Mouse (Mus musculus): ENCODE results near the gene Arrdc5. TPM values are rescaled to one million over a fixed set of nuclear protein-coding genes. Genes with fewer than 3 reads are reported as not detected.

The Arrdc5 gene
- total and polyA plus RNA-seq, 3 experiments: not detected

DNA sequence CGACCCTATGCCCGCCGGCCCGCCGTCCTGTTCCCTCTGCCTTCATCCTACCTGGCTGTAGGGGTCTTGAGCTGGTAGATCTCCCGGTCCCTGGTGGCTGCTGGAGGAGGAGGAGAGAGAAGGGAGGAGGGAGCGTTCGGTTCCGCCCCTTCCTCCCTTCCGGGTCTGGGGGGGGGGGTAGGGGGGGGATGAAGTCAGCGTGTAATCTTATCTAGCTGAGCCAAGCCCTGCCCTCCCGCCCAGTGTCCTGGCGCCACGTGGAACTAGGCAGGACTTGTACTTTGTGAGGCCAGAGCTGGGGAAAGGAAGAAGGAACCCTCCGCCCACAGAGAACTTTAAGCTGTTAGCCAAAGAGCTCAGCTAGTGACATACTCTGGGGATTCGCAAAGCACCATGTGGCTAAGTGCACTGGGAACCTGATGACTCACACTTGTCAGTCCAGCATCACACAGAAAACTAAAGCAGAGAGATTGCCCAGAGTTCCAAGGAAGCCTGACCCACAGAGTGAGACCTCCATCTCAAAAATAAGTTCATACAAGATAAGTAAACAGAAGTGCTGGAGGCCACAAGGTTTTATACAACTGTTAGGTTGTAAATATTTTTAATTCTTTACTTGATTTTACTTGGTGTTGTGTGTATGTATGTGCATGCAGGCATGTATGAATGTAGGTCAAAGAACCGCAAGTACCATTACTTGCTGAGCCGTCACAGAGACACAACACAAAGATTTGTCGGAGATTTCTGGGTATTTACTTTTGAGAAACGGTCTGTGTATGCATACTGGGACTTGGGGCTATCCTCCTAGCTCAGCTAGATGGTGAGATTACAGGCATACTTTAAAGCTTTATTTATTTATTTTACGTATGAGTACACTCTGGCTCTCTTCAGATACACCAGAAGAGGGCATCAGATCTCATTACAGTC is 23.2 kb downstream of the Arrdc5 start, which contains the start of gene Ticam1 (continued):
- TF ChIP-seq TBP (conservative IDR thresholded peaks at IDR 0.05; ENCODE audit: low read depth, low read length): peak; percentile 89
- peak; percentile 94 for TF ChIP-seq POLR2A (IDR thresholded peaks at IDR 0.05; ENCODE audit: low read depth, low read length)

DNA sequence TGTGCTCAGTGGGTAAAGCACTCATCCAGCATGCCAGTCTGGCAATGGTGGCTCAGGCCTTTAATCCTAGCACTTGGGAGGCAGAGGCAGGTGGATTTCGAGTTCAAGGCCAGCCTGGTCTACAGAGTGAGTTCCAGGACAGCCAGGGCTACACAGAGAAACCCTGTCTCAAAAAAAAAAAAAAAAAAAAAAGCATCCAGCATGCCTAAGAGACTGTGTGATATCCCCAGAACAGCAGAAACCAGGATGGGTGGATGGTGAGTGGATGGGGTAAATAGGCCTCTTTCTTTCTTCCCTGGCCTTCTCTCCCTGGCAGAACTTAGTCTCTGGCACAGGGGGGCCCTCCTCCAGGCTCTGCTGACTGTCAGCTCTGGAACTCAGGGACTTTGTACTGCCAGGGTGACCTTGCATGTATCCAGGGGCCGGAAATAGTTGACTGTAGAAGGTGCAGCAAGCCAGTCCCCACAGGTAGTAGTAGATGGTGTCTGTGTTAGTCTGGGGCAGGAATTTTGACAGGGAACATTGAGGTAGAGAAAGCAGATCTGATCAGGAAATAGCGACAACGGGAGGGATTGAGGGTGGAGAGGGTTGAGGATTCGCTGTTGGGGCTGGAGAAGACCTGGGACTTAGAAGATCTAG is 24.1 kb downstream of the Arrdc5 start:
- no peaks in the 10 kb centered on the region for H3K27me3 ChIP-seq (replicated peaks)
- peaks cover 44% of the 10 kb centered on the region for H3K79me2 ChIP-seq (replicated peaks; ENCODE audit: control insufficient read depth, extremely low read depth, insufficient read depth, poor library complexity, severe bottlenecking)
- peak overlapping the region; percentile 86 for H3K9ac ChIP-seq (ENCODE audit: insufficient read depth, low read depth)
- H3K9me3 ChIP-seq (replicated peaks; ENCODE audit: low read length): no peaks in the 10 kb centered on the region
- peaks cover 30 to 60% of the 10 kb centered on the region in 2 experiments for H3K4me1 ChIP-seq (ENCODE audit: control insufficient read depth in 1 of 2, insufficient read depth in 2 of 2)
- TF ChIP-seq SIN3A (IDR thresholded peaks at IDR 0.05; ENCODE audit: low read length) (no peak), ZNF384 (IDR thresholded peaks at IDR 0.05; ENCODE audit: low read depth, low read length) (peak; percentile 68)
- H3K4me2 ChIP-seq (ENCODE audit: insufficient read depth, low read depth, poor library complexity, severe bottlenecking): peak overlapping the region; percentile 84
- no peak for DNase-seq (ENCODE audit: extremely low read depth)
- peak overlapping the region; percentile 87 for H3K27ac ChIP-seq (ENCODE audit: insufficient read depth, low read depth)
- H3K4me3 ChIP-seq (replicated peaks in 1 of 3; ENCODE audit: low read depth in 2 of 3, low read length in 2 of 3, poor library complexity in 1 of 3): peak overlapping the region; percentile 85 to 94 (median 92)
- in situ Hi-C loops (cut with MboI; ENCODE audit: low pct_ligation_motif_present, low pct_unique_long_range_greater_than_20kb, low sequenced_read_pairs) (no loop called here), dilution Hi-C loops (cut with MboI; ENCODE audit: extremely low pct_ligation_motif_present, extremely low pct_unique_long_range_greater_than_20kb, low sequenced_read_pairs) (no loop called here)
- peaks cover 37 to 60% of the 10 kb centered on the region in 2 experiments for H3K36me3 ChIP-seq (replicated peaks in 1 of 2; ENCODE audit: control insufficient read depth in 1 of 2, insufficient read depth in 1 of 2, low read length in 1 of 2)

DNA sequence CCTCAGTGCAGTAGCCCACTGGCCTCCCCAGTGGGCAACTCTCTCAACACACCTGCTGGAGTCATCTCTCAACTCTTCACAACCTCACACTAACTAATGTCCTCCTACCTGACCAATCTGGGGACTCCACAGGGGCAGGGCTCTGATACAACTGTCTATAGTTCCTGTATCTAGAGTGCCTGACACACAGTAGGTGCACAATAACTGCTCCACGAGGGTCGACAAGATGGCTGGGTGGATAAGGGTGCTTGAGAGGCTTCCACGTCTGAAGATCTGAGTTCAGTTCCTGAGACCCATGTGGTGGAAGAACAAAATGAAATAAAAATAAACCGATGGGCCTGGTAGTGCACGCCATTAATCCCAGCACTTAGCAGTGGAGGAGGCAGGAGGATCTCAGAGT is 26.1 kb downstream of the Arrdc5 start:
- Histone ChIP-seq H3K27ac (ENCODE audit: insufficient read depth, low read depth) (peak overlapping the region; percentile 34), H3K4me3 (replicated peaks in 1 of 3; ENCODE audit: low read depth in 2 of 3, low read length in 2 of 3, poor library complexity in 1 of 3) (peak overlapping the region in 2 of 3 experiments; percentile 1 to 50), H3K9ac (ENCODE audit: insufficient read depth, low read depth) (peak overlapping the region; percentile 9; the same call in 1 of the 2 replicates), H3K27me3 (replicated peaks) (no peaks in the 10 kb centered on the region), H3K4me2 (ENCODE audit: insufficient read depth, low read depth, poor library complexity, severe bottlenecking) (peak overlapping the region; percentile 58), H3K4me1 (ENCODE audit: control insufficient read depth in 1 of 2, insufficient read depth in 2 of 2) (peaks cover 24 to 61% of the 10 kb centered on the region in 2 experiments), H3K9me3 (replicated peaks; ENCODE audit: low read length) (no peaks in the 10 kb centered on the region), H3K36me3 (replicated peaks in 1 of 2; ENCODE audit: control insufficient read depth in 1 of 2, insufficient read depth in 1 of 2, low read length in 1 of 2) (peaks cover 40 to 59% of the 10 kb centered on the region in 2 experiments), H3K79me2 (replicated peaks; ENCODE audit: control insufficient read depth, extremely low read depth, insufficient read depth, poor library complexity, severe bottlenecking) (peaks cover 44% of the 10 kb centered on the region)
- in situ Hi-C loops (cut with MboI; ENCODE audit: low pct_ligation_motif_present, low pct_unique_long_range_greater_than_20kb, low sequenced_read_pairs) (no loop called here), dilution Hi-C loops (cut with MboI; ENCODE audit: extremely low pct_ligation_motif_present, extremely low pct_unique_long_range_greater_than_20kb, low sequenced_read_pairs) (no loop called here)
- DNase-seq (ENCODE audit: extremely low read depth): no peak
- TF ChIP-seq ZKSCAN1 (IDR thresholded peaks at IDR 0.05; ENCODE audit: borderline replicate concordance, low read depth, low read length) (peak; percentile 75), HCFC1 (IDR thresholded peaks at IDR 0.05; ENCODE audit: low read depth, low read length) (no peak), KAT2A (IDR thresholded peaks at IDR 0.05; ENCODE audit: insufficient replicate concordance, low read length) (no peak), IRF4 (IDR thresholded peaks at IDR 0.05; ENCODE audit: low read depth, low read length) (no peak)

Data from CH12.LX (cell line).